ENCODE assay signal across 21 mouse cellular contexts in the genomic region with DNA sequence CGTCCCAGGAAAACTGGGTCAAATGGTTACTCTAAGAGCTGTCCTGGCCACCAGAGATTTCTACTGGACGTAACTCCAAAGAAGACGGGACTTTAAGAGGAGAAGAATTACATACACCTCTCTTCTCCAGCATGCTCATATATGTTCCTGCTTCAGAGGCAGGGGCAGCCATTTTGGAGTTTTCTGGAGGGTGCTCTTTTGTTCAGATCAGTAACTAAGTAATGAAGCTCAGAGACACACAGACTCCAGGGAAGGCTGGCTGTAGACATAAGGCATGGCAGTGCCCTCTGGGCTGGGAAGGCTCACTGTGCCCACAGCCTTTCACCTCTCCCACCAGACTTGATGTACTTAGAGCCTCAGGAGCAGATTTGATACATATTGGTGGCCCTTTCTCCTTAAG. TPM values are rescaled to one million over a fixed set of nuclear protein-coding genes. Genes with fewer than 3 reads are reported as not detected.
"Had no signal": no experiment of that assay in that cellular context is flagged by ENCODE, and none has a peak within 500 bp of the region (broad histone marks: within the 10 kb centered on the region; RNA-seq: fewer than 3 reads in every experiment).

No protein-coding gene starts in this region.

- H3K27ac ChIP-seq: kidney, embryonic 15.5 days; left cerebral cortex, adult 2 months; limb, embryonic 10.5 days; liver, embryonic 15.5 days; stomach, embryonic 15.5 days had no signal

- H3K4me2 ChIP-seq: kidney, embryonic 15.5 days; liver, embryonic 11.5 days; liver, embryonic 15.5 days; midbrain, embryonic 11.5 days; stomach, embryonic 15.5 days had no signal

- ATAC-seq: lung, postnatal 0 days; midbrain, embryonic 16.5 days had no signal

- H3K9me3 ChIP-seq: kidney, embryonic 15.5 days; limb, embryonic 10.5 days; liver, embryonic 15.5 days; stomach, embryonic 15.5 days had no signal

- H3K4me3 ChIP-seq: kidney, embryonic 15.5 days; left cerebral cortex, adult 2 months; limb, embryonic 10.5 days; liver, embryonic 15.5 days; stomach, embryonic 15.5 days had no signal

- H3K4me1 ChIP-seq: kidney, embryonic 15.5 days; stomach, embryonic 15.5 days had no signal

- H3K9ac ChIP-seq: kidney, embryonic 15.5 days; liver, embryonic 15.5 days; stomach, embryonic 15.5 days had no signal

- H3K27me3 ChIP-seq: stomach, embryonic 15.5 days had no signal

- H3K36me3 ChIP-seq: kidney, embryonic 15.5 days; limb, embryonic 10.5 days; liver, embryonic 15.5 days; stomach, embryonic 15.5 days had no signal

- DNase-seq: kidney, adult 18-20 months; kidney, postnatal 14 days; lung, adult 2 months; lung, postnatal 36 days; right cerebral cortex, postnatal 25 days had no signal

RNA-seq across cellular contexts. Expression of a gene that starts 0.9 kb away (rescaled TPM):
- total RNA-seq: layer of hippocampus, adult 8-10 months; layer of hippocampus, postnatal 25 days; left cerebral cortex, adult 2 months; left cerebral cortex, postnatal 14 days had no signal
- polyA plus RNA-seq: intestine, embryonic 14.5 days; kidney, embryonic 15.5 days; limb, embryonic 10.5 days; limb, embryonic 14.5 days; liver, embryonic 11.5 days; midbrain, embryonic 11.5 days; midbrain, embryonic 16.5 days; neural tube, embryonic 14.5 days had no signal

RNA-seq across cellular contexts. Expression of a gene that starts 2.3 kb away (rescaled TPM):
- total RNA-seq: layer of hippocampus, postnatal 25 days; left cerebral cortex, adult 2 months; left cerebral cortex, postnatal 14 days had no signal
- polyA plus RNA-seq: kidney, embryonic 15.5 days; limb, embryonic 10.5 days; midbrain, embryonic 11.5 days; midbrain, embryonic 16.5 days; neural tube, embryonic 14.5 days; testis, adult 2 months had no signal

RNA-seq across cellular contexts. Expression of a gene that starts 26.9 kb away (rescaled TPM):
- total RNA-seq: layer of hippocampus, postnatal 25 days; left cerebral cortex, adult 2 months; left cerebral cortex, postnatal 14 days had no signal
- polyA plus RNA-seq: kidney, embryonic 15.5 days; limb, embryonic 10.5 days; liver, embryonic 11.5 days; liver, embryonic 15.5 days; midbrain, embryonic 11.5 days; midbrain, embryonic 16.5 days had no signal

RNA-seq across cellular contexts. Expression of a gene that starts 57.1 kb away (rescaled TPM):
- polyA plus RNA-seq: neural tube, embryonic 14.5 days had no signal
